Mouse (Mus musculus) hindbrain, embryonic 11.5 days (tissue): ENCODE measurements around the gene Scn10a. TPM values are rescaled to one million over a fixed set of nuclear protein-coding genes. Genes with fewer than 3 reads are reported as not detected.

Source experiments
- ATAC-seq: fragments of 200-750 bp; cut with Nextera tagmentation; 2 replicates; pipeline ENCODE4 v1.8.0; 2017; ENCODE audit warnings: mild to moderate bottlenecking, moderate TSS enrichment, moderate library complexity; ENCODE audit not compliant: low FRiP score
- DNase-seq: peaks from one replicate; pipeline ENCODE4 v3.0.0-alpha.2; 2015; ENCODE audit warnings: low spot score
- H3K27ac ChIP-seq: fragments of 300-500 bp; sonication (generic); 2 replicates; pipeline ENCODE4 v1.5.1; 2014; ENCODE audit warnings: mild to moderate bottlenecking, low read depth, low read length
- H3K27me3 ChIP-seq: fragments of 300-500 bp; sonication (generic); 2 replicates; pipeline ENCODE4 v1.6.1; 2014; ENCODE audit warnings: mild to moderate bottlenecking, low read length, moderate library complexity, mixed read lengths; ENCODE audit not compliant: control insufficient read depth, insufficient read depth
- H3K36me3 ChIP-seq: fragments of 300-500 bp; sonication (generic); 2 replicates; pipeline ENCODE4 v1.6.1; 2014; ENCODE audit warnings: mild to moderate bottlenecking, low read length, moderate library complexity, mixed read lengths; ENCODE audit not compliant: control insufficient read depth, insufficient read depth
- H3K4me1 ChIP-seq: fragments of 300-500 bp; sonication (generic); replicated peaks from 2 replicates; pipeline ENCODE4 v1.6.1; 2014; ENCODE audit warnings: low read length, mixed read lengths; ENCODE audit not compliant: control insufficient read depth, insufficient read depth
- H3K4me2 ChIP-seq: fragments of 300-500 bp; sonication (generic); replicated peaks from 2 replicates; pipeline ENCODE4 v1.6.1; 2014; ENCODE audit warnings: mild to moderate bottlenecking, low read depth, low read length
- H3K4me3 ChIP-seq: fragments of 300-500 bp; sonication (generic); 2 replicates; pipeline ENCODE4 v1.5.1; 2014; ENCODE audit warnings: low read depth, low read length
- H3K9ac ChIP-seq: fragments of 300-500 bp; sonication (generic); 2 replicates; pipeline ENCODE4 v1.6.1; 2014; ENCODE audit warnings: low read depth, low read length
- H3K9me3 ChIP-seq: fragments of 300-500 bp; sonication (generic); 2 replicates; pipeline ENCODE4 v1.6.1; 2016; ENCODE audit warnings: low read length; ENCODE audit not compliant: control insufficient read depth
- WGBS: fragments of 180-500 bp; shearing (Covaris S2); extraction: QIAGEN DNeasy Blood & Tissue Kit; methylation state at CpG from one replicate; pipeline ENCODE4 v1.1.7; 2014; 5-methylcytosine and 5-hydroxymethylcytosine counted together
- polyA plus RNA-seq: library from polyadenylated mRNA; unstranded; fragments of >200 nt; fragmentation: Nextera tagmentation; extraction: Ambion mirVana; gene quantifications from 2 replicates; pipeline ENCODE4 v1.2.1, GENCODE M21; 2014

Scn10a gene
- polyA plus RNA-seq, 1 experiment from 2014 or later = 0.26 TPM

- no peaks in the 10 kb centered on the region for H3K4me1 ChIP-seq
- DNase-seq (peak; percentile 8), ATAC-seq (no peak)
- H3K27me3 ChIP-seq = no peaks in the 10 kb centered on the region
- no peak overlapping the region for H3K9ac ChIP-seq
- H3K4me2 ChIP-seq = no peak overlapping the region
- H3K9me3 ChIP-seq = no peaks in the 10 kb centered on the region
- H3K27ac ChIP-seq = no peak overlapping the region
- no peak overlapping the region for H3K4me3 ChIP-seq
- H3K36me3 ChIP-seq = no peaks in the 10 kb centered on the region
- 77% methylated on average over 1 of the region's 1 CpGs for WGBS
Measured at GRCm38 (mm10) chr9:119664109-119664508, 55.0 kb downstream of the Scn10a start.

GRCm38 (mm10) chr9:119656111-119656510, 63.0 kb downstream of the Scn10a start:
- no peaks in the 10 kb centered on the region for H3K4me1 ChIP-seq
- no peak overlapping the region for H3K9ac ChIP-seq
- H3K4me2 ChIP-seq = no peak overlapping the region
- no peaks in the 10 kb centered on the region for H3K27me3 ChIP-seq
- no peak overlapping the region for H3K27ac ChIP-seq
- no peaks in the 10 kb centered on the region for H3K9me3 ChIP-seq
- no peak for ATAC-seq
- DNase-seq = no peak
- no peaks in the 10 kb centered on the region for H3K36me3 ChIP-seq
- no peak overlapping the region for H3K4me3 ChIP-seq
- WGBS = 64% methylated on average over 6 of the region's 6 CpGs

GRCm38 (mm10) chr9:119653758-119654157, 65.4 kb downstream of the Scn10a start:
- no peak overlapping the region for H3K4me2 ChIP-seq
- no peak overlapping the region for H3K27ac ChIP-seq
- ATAC-seq = no peak
- H3K9me3 ChIP-seq = no peaks in the 10 kb centered on the region
- DNase-seq = no peak
- no peaks in the 10 kb centered on the region for H3K27me3 ChIP-seq
- H3K9ac ChIP-seq = no peak overlapping the region
- 73% methylated on average over 5 of the region's 5 CpGs for WGBS
- no peaks in the 10 kb centered on the region for H3K4me1 ChIP-seq
- H3K36me3 ChIP-seq = no peaks in the 10 kb centered on the region
- no peak overlapping the region for H3K4me3 ChIP-seq

GRCm38 (mm10) chr9:119646942-119647547, 72.1 kb downstream of the Scn10a start:
- ATAC-seq (no peak), DNase-seq (peak; percentile 81)
- H3K27me3 ChIP-seq = no peaks in the 10 kb centered on the region
- H3K4me3 ChIP-seq = no peak overlapping the region
- no peak overlapping the region for H3K9ac ChIP-seq
- H3K4me2 ChIP-seq = no peak overlapping the region
- 64% methylated on average over 8 of the region's 8 CpGs for WGBS
- H3K4me1 ChIP-seq = no peaks in the 10 kb centered on the region
- no peaks in the 10 kb centered on the region for H3K9me3 ChIP-seq
- H3K36me3 ChIP-seq = no peaks in the 10 kb centered on the region
- H3K27ac ChIP-seq = no peak overlapping the region

GRCm38 (mm10) chr9:119641985-119642384, 77.1 kb downstream of the Scn10a start:
- Histone ChIP-seq H3K9me3 (no peaks in the 10 kb centered on the region), H3K4me2 (no peak overlapping the region), H3K27ac (no peak overlapping the region), H3K27me3 (no peaks in the 10 kb centered on the region), H3K4me1 (no peaks in the 10 kb centered on the region), H3K9ac (no peak overlapping the region), H3K36me3 (no peaks in the 10 kb centered on the region), H3K4me3 (no peak overlapping the region)
- WGBS = 83% methylated on average over 6 of the region's 6 CpGs
- DNase-seq (no peak), ATAC-seq (no peak)

- Histone ChIP-seq H3K4me2 (no peak overlapping the region), H3K4me3 (no peak overlapping the region), H3K4me1 (no peaks in the 10 kb centered on the region; the same call in 1 of the 2 replicates), H3K36me3 (no peaks in the 10 kb centered on the region), H3K9ac (no peak overlapping the region), H3K27me3 (no peaks in the 10 kb centered on the region), H3K27ac (no peak overlapping the region), H3K9me3 (no peaks in the 10 kb centered on the region)
- ATAC-seq (no peak), DNase-seq (peak; percentile 9)
- 70% methylated on average over 11 of the region's 11 CpGs for WGBS
Measured at GRCm38 (mm10) chr9:119634216-119634843, 84.8 kb downstream of the Scn10a start.

- Histone ChIP-seq H3K9ac (no peak overlapping the region), H3K4me1 (no peaks in the 10 kb centered on the region; the same call in 1 of the 2 replicates), H3K4me3 (no peak overlapping the region), H3K27ac (no peak overlapping the region), H3K36me3 (no peaks in the 10 kb centered on the region), H3K27me3 (no peaks in the 10 kb centered on the region), H3K9me3 (no peaks in the 10 kb centered on the region), H3K4me2 (no peak overlapping the region)
- 80% methylated on average over 5 of the region's 5 CpGs for WGBS
- DNase-seq (no peak), ATAC-seq (no peak)
Measured at GRCm38 (mm10) chr9:119633475-119633874, 85.6 kb downstream of the Scn10a start.

GRCm38 (mm10) chr9:119632801-119633200, 86.3 kb downstream of the Scn10a start:
- Histone ChIP-seq H3K9me3 (no peaks in the 10 kb centered on the region), H3K9ac (no peak overlapping the region), H3K4me2 (no peak overlapping the region), H3K4me1 (no peaks in the 10 kb centered on the region; the same call in 1 of the 2 replicates), H3K27me3 (no peaks in the 10 kb centered on the region), H3K36me3 (no peaks in the 10 kb centered on the region), H3K27ac (no peak overlapping the region), H3K4me3 (no peak overlapping the region)
- WGBS = 47% methylated on average over 12 of the region's 12 CpGs
- DNase-seq (no peak), ATAC-seq (no peak)

GRCm38 (mm10) chr9:119631899-119632533, 87.1 kb downstream of the Scn10a start:
- H3K4me1 ChIP-seq = no peaks in the 10 kb centered on the region; the same call in 1 of the 2 replicates
- DNase-seq (no peak), ATAC-seq (peak; percentile 69)
- H3K9me3 ChIP-seq = no peaks in the 10 kb centered on the region
- no peak overlapping the region for H3K4me3 ChIP-seq
- WGBS = 49% methylated on average over 15 of the region's 15 CpGs
- no peak overlapping the region for H3K4me2 ChIP-seq
- no peak overlapping the region for H3K9ac ChIP-seq
- no peak overlapping the region for H3K27ac ChIP-seq
- no peaks in the 10 kb centered on the region for H3K36me3 ChIP-seq
- no peaks in the 10 kb centered on the region for H3K27me3 ChIP-seq
